Mouse (Mus musculus) gastrocnemius, adult 18-20 months (tissue): ENCODE measurements around the gene Kif21a. TPM values are rescaled to one million over a fixed set of nuclear protein-coding genes. Genes with fewer than 3 reads are reported as not detected.

ENCODE experiments used
- DNase-seq: peaks from one replicate; pipeline ENCODE4 v3.0.0; 2021; ENCODE audit warnings: low spot score
- total RNA-seq, 2 experiments: library from RNA; stranded (reverse); gene quantifications; 2 replicates each; pipeline ENCODE4 v1.2.3; 2021

Kif21a gene
- total RNA-seq, 2 experiments from 2014 or later: 17.7 to 24.7 TPM

DNA sequence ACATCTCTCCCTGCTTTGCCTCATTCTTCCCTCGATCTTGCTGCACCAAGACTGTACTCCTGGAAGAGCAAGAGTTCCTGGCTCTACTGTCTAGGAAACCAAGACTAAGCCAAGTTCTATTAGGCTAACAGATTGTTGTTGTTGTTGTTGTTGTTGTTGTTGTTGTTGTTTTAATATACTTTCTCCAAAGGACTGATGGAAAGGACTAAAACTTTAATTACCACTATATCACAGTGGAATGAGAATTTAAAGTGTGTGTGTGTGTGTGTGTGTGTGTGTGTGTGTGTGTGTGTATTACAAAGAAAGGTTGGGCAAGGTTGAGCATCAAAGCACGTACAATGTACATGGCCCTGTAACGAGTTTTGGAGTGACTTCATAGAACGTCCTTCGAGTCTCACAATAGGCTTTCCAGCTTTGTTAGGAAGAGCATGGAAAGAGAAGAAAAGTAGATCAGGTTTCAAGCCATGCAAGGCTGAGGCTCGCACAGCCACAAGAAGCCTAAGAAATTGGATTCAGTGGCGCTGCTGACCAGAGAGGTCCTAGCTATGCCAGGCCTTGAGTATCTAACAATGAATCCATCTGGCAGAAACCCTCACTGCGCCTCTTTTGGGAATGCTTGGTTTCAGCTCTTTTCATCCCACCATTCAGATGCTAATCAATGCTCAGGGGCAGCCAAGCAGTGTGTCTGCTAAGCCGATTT is 31.4 kb downstream of the Kif21a start:
- no peak for DNase-seq

DNA sequence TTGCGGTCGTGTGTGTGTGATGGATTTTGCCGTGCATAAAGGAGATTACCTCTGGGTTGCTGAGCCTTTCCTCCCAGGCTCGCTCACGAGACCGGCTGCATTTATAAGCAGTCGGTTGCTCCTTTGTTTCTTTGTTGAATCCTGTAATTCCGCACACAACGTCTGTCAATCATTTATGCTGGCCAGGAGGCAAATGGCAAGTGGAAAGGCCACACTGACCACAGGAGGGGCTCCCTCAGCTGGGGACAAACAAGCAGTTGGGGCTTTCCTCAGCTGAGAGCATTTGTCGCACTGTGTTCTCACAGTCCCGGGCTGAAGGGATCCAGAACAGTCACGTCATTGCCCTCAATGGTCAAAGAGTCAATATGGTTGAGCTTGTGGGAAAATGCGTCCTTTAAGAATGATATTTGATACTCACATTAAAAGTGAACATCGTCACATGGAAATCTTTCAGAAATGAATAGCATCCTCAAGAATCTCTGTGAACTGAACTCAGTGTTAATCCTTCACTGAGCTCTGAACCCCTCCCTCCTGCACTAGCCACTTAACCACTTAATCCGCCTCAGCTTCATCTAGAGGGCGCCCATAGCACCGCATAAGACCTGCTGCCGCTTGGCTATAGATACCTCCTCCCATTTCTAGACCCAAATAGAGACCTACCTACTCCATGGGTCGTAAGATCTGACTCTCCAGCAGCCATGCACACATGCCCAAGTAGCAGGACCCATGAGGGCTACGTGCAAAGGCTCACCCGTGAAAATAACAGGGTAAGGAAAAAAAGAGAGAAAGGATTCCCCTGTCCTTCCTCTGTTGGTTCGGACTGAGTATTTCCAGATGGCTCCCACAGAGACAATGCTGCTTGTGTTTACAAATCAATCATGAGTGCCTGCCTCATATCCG is 32.2 kb downstream of the Kif21a start:
- no peak for DNase-seq

DNA sequence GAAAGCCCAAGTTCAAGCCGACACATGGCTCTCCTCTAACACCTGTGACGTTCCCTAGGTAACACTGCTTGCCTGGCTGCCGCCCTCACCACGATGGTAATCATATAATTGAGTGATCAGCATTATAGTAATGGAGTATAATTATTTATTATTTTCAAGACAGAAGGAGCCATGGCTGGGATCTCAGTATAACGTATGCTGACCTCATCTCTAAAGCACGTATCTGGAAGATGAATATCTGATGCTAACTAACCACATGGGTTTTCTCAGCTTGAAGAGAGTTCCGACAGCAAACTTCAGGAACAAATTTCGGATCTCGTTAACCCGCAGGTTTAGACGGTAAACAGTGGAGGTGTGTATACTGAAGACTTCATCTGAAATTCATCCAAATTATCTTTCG is 33.4 kb downstream of the Kif21a start:
- DNase-seq: no peak

DNA sequence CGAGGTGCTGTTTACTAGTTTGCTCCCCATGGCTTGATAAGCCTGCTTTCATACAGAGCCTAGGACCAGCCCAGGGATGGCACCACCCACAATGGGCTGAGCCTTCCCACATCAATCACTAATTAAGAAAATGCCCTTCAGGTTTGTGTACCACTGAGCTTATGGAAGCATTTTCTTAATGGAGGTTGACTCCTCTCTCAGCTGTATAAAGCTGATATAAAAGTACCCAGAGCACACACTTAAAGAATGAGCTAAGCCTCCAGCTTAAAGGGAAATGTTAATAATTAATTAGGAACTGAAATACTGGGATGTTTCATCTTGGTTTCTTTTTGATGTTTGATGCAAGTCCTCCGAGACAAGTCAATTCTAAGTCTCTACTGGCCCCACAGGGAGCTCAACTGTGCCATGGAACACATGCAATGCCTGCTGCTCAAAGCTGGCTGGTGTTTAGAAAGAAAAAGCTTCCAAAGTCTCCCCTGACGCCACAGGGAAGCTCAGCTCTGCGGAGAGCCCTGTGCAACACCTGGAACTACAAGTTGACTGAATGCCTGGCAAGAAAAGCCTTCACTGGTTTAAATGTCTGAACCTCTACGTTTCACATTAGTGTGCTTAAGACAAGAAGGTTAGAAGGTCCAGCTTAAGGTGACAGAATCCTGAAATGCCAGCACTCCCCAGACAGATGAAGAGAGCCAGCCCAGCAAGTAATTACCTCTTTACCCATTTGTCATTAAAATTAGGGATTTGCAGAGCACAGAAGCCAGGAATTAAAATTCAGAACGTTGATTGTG is 36.8 kb downstream of the Kif21a start:
- DNase-seq: no peak

DNA sequence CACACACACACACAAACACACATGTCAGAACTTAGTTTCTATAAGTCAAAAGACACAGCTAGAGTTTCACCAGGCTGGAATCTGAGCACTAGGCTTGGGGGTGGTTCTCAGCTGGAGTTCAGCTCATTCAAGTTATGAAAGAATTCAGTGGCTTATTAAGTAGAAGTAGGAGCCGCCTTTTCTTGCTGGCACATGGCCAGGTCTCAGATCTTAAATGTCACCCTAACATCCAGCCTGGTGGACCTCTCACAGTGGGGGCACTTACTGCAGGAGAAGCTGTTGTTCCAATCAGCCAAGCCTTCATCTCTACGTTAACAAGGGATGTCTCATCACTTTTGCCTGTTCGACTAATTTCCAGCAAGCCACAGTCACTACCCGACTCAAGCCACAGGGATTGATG is 39.5 kb downstream of the Kif21a start:
- DNase-seq: no peak

DNA sequence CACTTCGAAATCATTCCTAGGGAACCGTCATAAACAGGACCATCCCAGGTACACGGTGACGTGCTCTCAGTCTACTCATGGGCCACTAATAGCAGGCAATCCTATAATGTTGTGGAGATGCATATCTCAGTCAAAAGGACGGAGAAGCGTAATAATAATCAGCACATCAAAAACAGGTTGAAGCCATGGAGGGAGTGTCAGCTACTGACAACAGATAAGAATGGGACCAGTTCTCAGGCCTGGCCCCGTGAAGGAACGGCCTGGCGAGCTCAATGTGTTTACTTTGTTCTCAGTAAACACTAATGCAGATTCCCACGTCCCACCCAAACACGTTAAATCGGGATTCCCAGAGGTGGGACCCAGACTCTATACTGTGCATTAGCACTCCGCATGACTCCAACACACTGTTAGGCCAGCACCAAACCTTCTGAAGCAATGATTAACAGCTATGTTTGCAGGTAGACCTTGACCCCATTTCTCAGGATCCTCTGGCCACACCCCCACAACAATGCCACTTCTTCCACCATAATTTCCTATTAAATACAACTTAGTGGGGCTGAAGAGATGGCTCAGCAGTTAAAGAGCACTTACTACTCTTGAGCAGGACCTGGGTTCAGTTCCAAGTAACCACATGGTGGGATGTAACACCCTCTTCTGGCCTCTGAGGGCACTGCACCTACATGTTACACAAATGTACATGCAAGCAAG is 42.5 kb downstream of the Kif21a start:
- no peak for DNase-seq

DNA sequence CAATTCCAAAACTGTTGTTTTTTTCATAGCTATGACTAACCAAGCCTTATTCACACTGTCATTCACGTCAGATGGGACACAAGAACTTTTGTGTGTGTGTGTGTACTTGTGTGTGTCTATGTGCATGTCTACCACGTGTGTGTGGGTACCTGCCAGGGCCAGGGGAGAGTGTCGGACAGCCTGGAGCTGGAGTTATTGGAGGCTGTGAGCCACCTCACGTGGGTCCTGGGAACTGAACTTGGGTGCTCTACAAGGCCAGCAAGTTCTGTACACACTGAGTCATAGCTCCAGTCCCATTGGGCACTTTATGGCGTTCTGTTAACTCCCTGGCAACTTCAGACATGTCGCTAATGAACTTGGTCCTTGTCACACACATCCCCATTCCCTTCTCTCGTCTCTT is 45.0 kb downstream of the Kif21a start:
- DNase-seq: no peak

DNA sequence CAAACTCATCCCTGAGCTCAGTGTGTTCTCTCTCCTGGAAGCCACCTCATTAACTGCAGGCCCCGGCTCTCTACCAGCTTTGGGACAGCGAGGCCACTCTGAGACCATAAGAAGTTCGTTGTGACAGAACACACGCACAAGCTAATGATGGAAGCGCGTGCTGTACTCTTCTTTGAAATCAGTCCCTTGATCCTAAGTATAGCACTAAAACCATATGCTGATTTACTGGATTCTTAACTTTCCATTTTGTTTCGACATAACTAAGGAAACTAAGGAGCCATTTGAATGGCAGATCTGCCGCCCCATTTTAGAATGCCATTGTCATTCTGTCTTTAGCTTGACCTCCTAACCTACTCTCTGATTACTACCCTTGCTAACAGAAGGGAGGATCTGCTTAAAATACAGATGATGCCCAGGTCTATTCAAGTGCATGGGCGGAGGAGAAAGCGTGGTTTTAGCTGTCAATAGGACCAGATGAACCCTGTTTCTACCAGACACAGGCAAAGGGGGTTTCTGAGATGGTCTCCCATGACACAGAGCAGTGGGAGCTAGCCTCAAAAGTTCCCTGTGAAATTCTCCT is 48.6 kb downstream of the Kif21a start:
- DNase-seq: no peak

DNA sequence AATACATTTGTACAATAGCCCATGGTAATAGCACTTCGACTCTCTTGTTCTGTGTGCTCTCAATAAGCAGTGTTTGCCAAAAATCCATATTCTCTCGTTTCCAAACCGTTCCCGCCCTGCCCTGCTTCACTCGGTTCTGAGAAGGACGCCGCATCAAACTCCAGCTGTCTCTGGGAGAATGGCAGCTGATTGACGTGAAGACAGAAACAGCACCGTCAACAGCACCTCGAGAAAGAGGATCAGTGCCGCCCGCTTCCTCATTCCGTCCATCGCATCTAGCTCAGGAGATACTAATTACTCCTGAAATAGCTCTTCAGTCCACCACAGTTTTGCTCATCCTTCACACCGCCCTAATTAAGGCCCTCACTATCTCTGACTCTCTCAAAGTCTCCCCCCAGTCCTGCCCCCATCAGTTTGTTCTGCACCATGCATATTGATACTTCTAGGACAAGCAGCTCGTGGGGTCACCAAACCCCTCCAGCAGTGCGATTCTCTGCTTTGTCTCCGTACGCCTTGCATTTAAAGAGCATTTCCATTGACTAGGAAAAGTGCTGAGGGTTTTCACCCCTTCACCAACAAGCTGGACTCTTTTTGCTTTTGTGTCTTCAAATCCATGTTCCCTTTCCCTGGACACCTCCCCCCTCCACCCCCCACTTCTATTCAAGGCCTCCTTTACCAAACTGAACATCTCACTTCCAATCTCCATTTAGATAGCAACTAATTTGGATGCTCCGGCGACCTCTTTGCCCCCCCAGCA is 49.3 kb downstream of the Kif21a start:
- DNase-seq: no peak

DNA sequence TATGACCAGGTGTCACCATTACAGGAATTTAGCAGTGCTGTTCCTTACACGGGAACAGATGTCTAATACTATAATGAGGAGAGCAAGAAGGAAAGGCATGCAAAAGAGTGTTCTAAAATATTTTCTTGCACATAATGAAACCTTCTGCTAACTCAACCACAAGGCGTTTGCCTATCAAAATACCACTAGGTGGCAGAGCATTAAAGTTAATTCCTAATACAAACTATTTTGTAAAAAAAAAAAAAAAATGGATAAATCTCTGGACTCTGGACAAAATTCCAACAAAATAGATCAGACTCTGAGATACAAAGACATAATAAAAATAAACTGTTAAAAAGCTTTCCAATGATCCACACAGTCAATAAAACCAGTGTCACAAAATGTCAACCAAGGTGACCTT is 56.9 kb downstream of the Kif21a start:
- DNase-seq: no peak

DNA sequence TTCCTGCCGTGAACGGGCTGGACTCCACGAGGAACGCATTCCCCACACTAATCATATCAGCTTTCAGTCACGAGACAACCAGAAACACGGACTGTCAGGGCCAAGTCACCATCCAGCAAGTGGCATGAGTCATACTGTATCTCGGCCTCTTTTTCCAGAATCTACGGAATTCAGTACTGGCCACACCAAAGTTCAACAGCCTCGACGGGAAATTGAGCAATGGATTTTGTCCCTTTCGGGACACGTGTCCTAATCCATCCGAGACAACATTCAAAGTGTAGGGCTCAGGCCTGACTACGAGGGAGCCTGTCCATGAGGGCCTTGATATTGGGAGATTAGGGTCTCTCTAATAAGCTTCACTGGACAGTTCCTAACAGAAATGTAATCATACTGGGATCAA is 57.4 kb downstream of the Kif21a start:
- DNase-seq: peak; percentile 15

DNA sequence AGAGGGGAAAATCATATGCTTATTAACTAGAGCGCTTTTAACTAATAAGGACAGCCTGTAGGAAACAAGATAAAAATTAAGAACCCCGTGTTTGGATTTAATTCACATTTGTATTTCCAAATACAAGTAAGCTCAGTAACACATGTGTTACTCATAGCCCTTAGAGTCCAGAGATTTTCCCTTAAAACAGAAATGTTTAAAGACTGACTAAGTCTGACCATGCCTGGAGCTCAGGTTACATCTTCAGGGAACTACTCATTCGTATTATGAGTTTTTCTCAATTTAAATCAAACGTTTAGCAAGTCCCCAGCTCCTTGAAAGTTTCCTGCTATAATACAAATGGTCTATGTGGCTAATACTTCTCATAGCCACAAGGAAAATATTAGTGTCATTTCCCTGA is 57.9 kb downstream of the Kif21a start:
- no peak for DNase-seq

DNA sequence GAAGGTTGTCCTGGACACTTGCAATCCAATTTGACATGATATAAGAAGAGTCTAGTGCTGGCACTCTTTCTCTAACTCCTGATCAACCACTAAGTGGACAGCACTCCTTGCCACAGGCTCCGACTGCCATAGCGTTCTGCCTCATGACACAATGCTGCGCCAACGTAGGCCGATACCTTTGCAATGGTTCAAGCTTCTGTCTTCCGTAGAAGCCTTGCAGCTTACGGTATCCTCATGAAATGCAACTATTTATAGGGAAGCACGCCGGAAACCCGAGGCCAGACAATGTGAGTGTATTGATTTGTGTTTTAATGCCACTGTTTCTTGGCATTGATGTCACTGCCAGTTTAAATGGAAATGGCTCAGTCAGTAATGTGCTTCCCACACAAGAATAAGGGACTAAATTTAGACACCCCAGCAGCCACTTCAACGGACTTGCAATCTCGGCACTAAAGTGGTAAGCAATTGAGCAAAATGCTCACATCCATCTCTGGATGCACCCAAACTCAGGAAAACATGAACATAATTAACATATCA is 62.0 kb downstream of the Kif21a start:
- no peak for DNase-seq

DNA sequence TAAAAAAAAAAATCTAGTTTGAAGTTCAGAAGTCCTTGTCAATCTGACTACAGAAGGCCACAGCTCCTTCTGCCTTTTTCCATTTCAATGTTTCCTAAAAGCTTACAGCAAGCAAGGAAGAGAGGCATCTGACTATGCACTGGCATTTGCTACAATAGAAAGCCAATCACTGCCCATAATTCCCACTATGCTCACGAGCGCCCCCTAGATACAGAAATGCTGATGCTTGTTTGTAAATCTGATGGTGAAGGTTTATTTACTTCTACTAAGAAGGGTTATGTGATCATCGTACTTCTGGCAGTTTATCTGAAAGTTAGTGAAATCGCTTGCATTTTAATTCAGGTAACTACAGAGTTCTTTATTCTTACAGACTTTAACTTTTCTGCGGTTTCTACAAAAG is 73.8 kb downstream of the Kif21a start:
- DNase-seq: no peak

DNA sequence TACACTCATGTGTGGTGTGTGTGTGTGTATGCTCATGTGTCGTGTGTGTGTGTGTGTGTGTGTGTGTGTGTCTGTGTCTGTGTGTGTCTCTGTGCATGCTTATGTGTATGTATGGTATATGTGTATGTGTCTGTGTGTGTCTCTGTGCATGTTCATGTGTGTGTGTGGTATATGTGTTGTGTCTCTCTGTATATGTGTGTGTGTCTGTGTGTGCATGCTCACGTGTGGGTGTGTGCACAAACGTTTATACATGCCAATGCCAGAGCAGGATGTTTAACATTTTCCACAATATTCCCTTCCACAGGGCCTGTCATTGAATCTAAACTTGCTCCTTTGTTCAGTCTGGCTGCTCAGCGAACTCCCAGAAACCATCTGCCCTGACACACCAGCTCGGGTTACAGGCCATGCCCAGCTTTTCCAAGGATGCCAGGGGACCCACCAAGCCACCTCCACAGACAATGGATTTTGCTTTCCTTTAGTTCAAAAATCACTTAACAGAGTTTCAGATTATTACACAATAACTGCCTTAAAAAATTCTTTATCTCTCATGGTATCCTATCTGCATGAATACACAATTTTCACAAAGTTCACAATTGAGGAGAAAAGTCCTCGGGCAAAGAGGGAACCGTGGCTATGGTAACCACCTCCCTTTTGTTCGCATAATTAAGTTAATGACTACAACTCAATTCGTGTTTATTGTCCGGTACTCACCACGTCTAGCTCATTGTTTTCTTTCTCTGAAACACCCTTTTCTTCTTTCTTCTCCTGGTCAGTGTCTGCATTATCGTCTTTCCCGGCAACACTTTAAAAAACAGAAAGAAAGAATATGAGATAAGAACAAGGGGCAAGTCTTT is 77.6 kb downstream of the Kif21a start:
- no peak for DNase-seq

DNA sequence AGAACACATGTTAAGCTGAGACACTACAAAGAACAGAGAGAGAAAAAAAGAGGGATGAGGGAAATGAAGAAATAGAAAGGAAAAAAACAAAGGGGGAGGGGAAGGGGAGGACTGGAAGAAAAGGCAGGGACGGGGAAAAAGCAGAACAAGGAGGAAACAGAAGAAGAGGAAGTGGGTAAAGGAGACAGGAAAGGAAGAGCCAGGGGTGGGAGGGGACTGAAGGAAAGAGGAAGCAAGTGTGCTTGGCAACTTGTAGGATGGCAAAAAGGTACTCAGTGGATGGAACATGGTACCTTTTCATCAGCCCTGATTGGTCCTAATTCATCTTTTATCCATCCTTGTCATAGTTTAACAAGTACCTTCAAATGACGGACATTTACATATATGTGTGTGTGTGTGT is 86.4 kb downstream of the Kif21a start:
- no peak for DNase-seq

DNA sequence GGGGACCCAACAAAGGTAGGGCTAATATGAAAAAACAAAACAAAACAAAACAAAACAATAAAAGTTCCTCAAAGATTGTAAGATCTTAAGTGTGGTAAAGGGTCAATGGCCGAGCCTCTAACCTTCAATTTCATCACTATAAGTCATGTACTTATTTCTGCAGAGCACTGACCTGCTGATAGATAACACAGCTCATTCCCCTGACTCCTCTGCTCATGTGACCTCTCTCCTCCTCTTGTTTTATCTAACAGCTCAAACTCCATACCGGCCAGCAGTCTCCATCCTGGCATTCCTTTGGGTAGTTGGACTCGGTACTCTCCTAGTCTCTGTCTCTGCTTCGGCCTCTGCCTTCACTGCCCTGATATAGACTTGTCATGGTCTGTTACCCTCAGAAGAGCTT is 87.2 kb downstream of the Kif21a start:
- DNase-seq: no peak

DNA sequence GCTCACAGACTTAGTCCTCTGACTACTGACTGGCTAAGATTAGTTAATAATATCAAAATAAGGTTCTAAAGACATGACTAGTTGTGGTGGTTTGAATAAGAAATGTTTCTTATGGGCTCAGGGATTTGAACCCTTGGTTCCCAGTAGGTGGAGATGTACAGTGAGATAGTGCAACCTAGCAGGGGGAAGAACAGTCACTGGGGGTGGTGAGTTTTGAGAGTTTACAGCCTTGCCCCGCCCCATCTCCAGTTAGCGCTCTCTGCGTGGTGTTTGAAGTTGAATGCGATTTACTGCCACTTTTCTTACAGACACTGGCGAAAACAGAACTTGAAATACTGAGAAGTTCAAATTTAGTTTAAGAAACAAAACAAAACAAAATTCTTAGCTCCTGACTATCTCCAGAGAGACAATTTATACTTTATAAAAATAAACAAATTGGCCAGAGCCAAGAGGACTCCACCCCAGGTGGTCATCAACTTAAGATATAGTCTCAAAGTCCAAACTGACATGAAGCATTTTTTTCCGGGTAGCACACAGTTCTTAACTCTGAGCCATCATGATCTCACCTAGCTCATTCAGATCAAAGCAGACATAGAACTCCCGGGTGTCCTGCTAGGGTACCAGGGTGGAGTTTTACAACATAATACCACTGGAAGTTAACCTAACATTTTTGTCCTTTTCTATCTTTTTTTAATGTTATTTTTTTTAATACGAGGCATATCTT is 88.8 kb downstream of the Kif21a start:
- DNase-seq: no peak

DNA sequence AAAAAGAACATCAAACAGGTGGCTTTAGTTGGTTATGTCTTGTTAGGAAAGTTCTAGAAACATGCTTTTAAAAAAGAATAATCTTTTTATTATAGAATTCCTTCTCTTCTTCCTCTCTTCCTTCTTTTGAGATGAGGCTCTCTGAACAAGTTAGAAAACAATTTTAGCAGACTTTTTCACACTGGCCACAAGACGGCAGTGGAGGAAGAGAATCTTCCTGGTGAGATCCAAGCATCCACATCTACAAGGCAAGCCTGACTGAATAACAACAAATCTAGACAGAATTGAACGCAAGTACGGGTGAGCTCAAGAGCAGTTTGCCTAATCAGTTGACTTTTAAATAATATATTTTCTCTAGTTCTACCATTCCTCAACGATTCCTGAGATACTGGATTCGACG is 98.4 kb downstream of the Kif21a start:
- no peak for DNase-seq
